In the genomic region with DNA sequence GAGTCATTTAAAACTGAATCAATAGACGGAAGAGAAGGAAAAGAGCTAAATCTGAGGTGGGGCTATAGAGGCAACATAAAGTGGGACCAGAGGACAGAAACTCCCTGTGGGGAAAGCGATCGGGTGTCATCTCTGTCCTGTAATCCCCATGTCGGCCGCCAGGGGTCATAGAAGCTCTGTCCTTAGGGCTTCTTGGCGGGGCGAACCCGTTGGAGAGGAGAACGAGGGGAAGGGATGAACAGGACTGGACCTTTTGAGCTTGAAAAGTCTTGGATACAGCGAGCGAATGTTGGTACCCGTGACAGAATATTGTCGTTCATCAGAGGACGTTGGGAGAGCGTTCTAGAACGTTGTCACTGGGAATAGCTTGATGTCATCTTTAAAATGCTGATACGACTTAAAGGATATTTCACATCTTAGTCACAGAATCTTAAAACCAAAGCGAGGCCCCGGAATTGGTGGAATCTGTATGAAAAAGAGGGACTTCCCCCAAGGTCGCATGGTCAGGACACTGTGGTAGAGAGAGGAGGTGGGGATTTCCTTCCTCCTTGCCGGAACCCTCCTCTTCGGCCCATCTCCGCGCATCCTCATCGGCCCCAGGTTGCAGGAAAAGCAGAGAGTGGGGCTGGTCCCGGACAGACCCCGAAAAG, we compare ENCODE assay signal across 7 mouse cellular contexts. TPM values are rescaled to one million over a fixed set of nuclear protein-coding genes. Genes with fewer than 3 reads are reported as not detected.
DNase-seq lines count a peak whose midpoint lies in the region; ATAC-seq and TF ChIP-seq lines count a peak whose summit lies in the region.

No protein-coding gene starts in this region.

- no peak overlapping the region for H3K9ac ChIP-seq in intestine, embryonic 14.5 days (ENCODE audit: low read length)

- peaks cover 17% of the 10 kb centered on the region for H3K4me1 ChIP-seq in intestine, embryonic 14.5 days (replicated peaks; ENCODE audit: control insufficient read depth, insufficient read depth, low read length)
- peaks cover 11% of the 10 kb centered on the region for H3K4me1 ChIP-seq in small intestine, adult 2 months (ENCODE audit: control insufficient read depth, insufficient read depth, insufficient read length, low read length)

- no peaks in the 10 kb centered on the region for H3K36me3 ChIP-seq in intestine, embryonic 14.5 days (ENCODE audit: control insufficient read depth, insufficient read depth, low read length)
- H3K36me3 ChIP-seq in small intestine, adult 2 months (ENCODE audit: control insufficient read depth, insufficient read depth, low read length), result no peaks in the 10 kb centered on the region

- peak overlapping the region; percentile 4; the same call in 1 of the 2 replicates for H3K4me3 ChIP-seq in intestine, embryonic 14.5 days (ENCODE audit: low read depth, low read length)
- H3K4me3 ChIP-seq in small intestine, adult 2 months (ENCODE audit: low read depth, low read length), result peak overlapping the region; percentile 9; the same call in 1 of the 2 replicates

- ATAC-seq in intestine, embryonic 14.5 days (replicated peaks; ENCODE audit: low FRiP score, low TSS enrichment, low read depth), result no peak
- peak; percentile 45 for ATAC-seq in megakaryocyte-erythroid progenitor cell, adult 5-6 weeks (replicated peaks; ENCODE audit: low FRiP score, low TSS enrichment, poor library complexity, severe bottlenecking)

- TF ChIP-seq POLR2A in small intestine, adult 2 months (IDR thresholded peaks at IDR 0.05; ENCODE audit: low read depth, low read length), result no peak

- H3K9me3 ChIP-seq in intestine, embryonic 14.5 days (ENCODE audit: control insufficient read depth, low read length), result 0 out of 2 replicates have a peak, but pooled peaks cover 4% of the 10 kb centered on the region

- no peak overlapping the region for H3K27ac ChIP-seq in intestine, embryonic 14.5 days (ENCODE audit: low read depth)
- H3K27ac ChIP-seq in small intestine, adult 2 months (ENCODE audit: insufficient read depth, low read depth, low read length), result no peak overlapping the region

- TF ChIP-seq CTCF in small intestine, adult 2 months (IDR thresholded peaks at IDR 0.05; ENCODE audit: extremely low read depth, insufficient read length, insufficient replicate concordance, low read depth, low read length), result peak; percentile 96

- H3K27me3 ChIP-seq in intestine, embryonic 14.5 days (replicated peaks; ENCODE audit: control insufficient read depth, insufficient read depth, low read length), result peaks cover 55% of the 10 kb centered on the region
- peaks cover 15% of the 10 kb centered on the region; the same call in 1 of the 2 replicates for H3K27me3 ChIP-seq in small intestine, adult 2 months (ENCODE audit: control insufficient read depth, insufficient read depth, low read length)

- peak overlapping the region; percentile 45 for H3K4me2 ChIP-seq in intestine, embryonic 14.5 days (ENCODE audit: low read length)

- intact Hi-C loops in left cerebral cortex, postnatal 14 days (cut with DNase I), result loop anchor here (5.0 kb wide), 2 partner anchors 34 to 119 kb away; partner anchors contain the start of gene Gpr4

- 5% methylated on average over 27 of the region's 27 CpGs for WGBS in intestine, embryonic 14.5 days
- 8% methylated on average over 27 of the region's 27 CpGs for WGBS in small intestine, adult 2 months

- peak; percentile 78 to 83 for DNase-seq in adrenal gland, adult 18-20 months (ENCODE audit: low spot score in 2 of 2)
- peak; percentile 61 to 81 for DNase-seq in cerebellum, postnatal 4 days (ENCODE audit: low spot score in 2 of 2)
- DNase-seq in gastrocnemius, postnatal 10 days, result peak; percentile 76
- DNase-seq in intestine, embryonic 14.5 days (ENCODE audit: low spot score), result peak; percentile 86
- DNase-seq in left cerebral cortex, postnatal 14 days (ENCODE audit: low spot score in 2 of 2), result peak; percentile 83 to 85

RNA-seq across cellular contexts. Expression of gene Eml2, which starts 2.3 kb away (rescaled TPM):
- 10 to 100 TPM; 33.9 to 43.9 TPM for total RNA-seq in adrenal gland, adult 18-20 months (2021)
- 10 to 100 TPM; 14.9 to 17.6 TPM for total RNA-seq in gastrocnemius, postnatal 10 days (2021)
- 1.9 and 2.9 TPM in 2 replicates for polyA plus RNA-seq in intestine, embryonic 14.5 days (2014; fragmentation: Nextera tagmentation; extraction: Ambion mirVana)
- total RNA-seq in left cerebral cortex, postnatal 14 days (2021), result 100 to 1,000 TPM; 167 to 183 TPM
- total RNA-seq in megakaryocyte-erythroid progenitor cell, adult 5-6 weeks (2014; fragmentation: Nextera tagmentation), result 4.8 and 11.4 TPM in 2 replicates
- total RNA-seq in megakaryocyte-erythroid progenitor cell, adult 5-6 weeks (2017), result 4.8 and 6.6 TPM in 2 replicates
- polyA plus RNA-seq in small intestine, adult 2 months (2012; rRNA removed), result 15.8 and 17.2 TPM in 2 replicates

RNA-seq across cellular contexts. Expression of gene Gipr, which starts 12.6 kb away (rescaled TPM):
- under 1 TPM; 0.60 to 0.70 TPM for total RNA-seq in adrenal gland, adult 18-20 months (2021)
- total RNA-seq in gastrocnemius, postnatal 10 days (2021), result under 1 TPM in 1 of 2 experiments, not detected in 1; 0.14 TPM
- 2.2 and 2.7 TPM in 2 replicates for polyA plus RNA-seq in intestine, embryonic 14.5 days (2014; fragmentation: Nextera tagmentation; extraction: Ambion mirVana)
- total RNA-seq in left cerebral cortex, postnatal 14 days (2021), result 1 to 10 TPM; 1.6 to 2.8 TPM
- total RNA-seq in megakaryocyte-erythroid progenitor cell, adult 5-6 weeks (2014; fragmentation: Nextera tagmentation), result not detected in 2 replicates
- total RNA-seq in megakaryocyte-erythroid progenitor cell, adult 5-6 weeks (2017), result 0.95 TPM in 1 of 2 replicates, not detected in the other
- polyA plus RNA-seq in small intestine, adult 2 months (2012; rRNA removed), result 0.53 and 0.62 TPM in 2 replicates

RNA-seq across cellular contexts. Expression of gene Snrpd2, which starts 29.0 kb away (rescaled TPM):
- total RNA-seq in adrenal gland, adult 18-20 months (2021), result 10 to 100 TPM; 81.7 to 89.5 TPM
- 10 to 100 TPM; 72.9 to 77.4 TPM for total RNA-seq in gastrocnemius, postnatal 10 days (2021)
- 166 and 167 TPM in 2 replicates for polyA plus RNA-seq in intestine, embryonic 14.5 days (2014; fragmentation: Nextera tagmentation; extraction: Ambion mirVana)
- 10 to 100 TPM; 84.3 to 88.7 TPM for total RNA-seq in left cerebral cortex, postnatal 14 days (2021)
- total RNA-seq in megakaryocyte-erythroid progenitor cell, adult 5-6 weeks (2014; fragmentation: Nextera tagmentation), result 146 and 165 TPM in 2 replicates
- 80.7 and 93.4 TPM in 2 replicates for total RNA-seq in megakaryocyte-erythroid progenitor cell, adult 5-6 weeks (2017)
- 13.2 and 25.8 TPM in 2 replicates for polyA plus RNA-seq in small intestine, adult 2 months (2012; rRNA removed)

RNA-seq across cellular contexts. Expression of gene Qpctl, which starts 29.5 kb away (rescaled TPM):
- 10 to 100 TPM; 13.6 to 14.6 TPM for total RNA-seq in adrenal gland, adult 18-20 months (2021)
- total RNA-seq in gastrocnemius, postnatal 10 days (2021), result 1 to 10 TPM; 5.0 to 5.5 TPM
- 10.1 and 11.0 TPM in 2 replicates for polyA plus RNA-seq in intestine, embryonic 14.5 days (2014; fragmentation: Nextera tagmentation; extraction: Ambion mirVana)
- 10 to 100 TPM; 19.6 to 21.9 TPM for total RNA-seq in left cerebral cortex, postnatal 14 days (2021)
- 2.4 and 5.1 TPM in 2 replicates for total RNA-seq in megakaryocyte-erythroid progenitor cell, adult 5-6 weeks (2014; fragmentation: Nextera tagmentation)
- total RNA-seq in megakaryocyte-erythroid progenitor cell, adult 5-6 weeks (2017), result 1.1 and 5.5 TPM in 2 replicates
- polyA plus RNA-seq in small intestine, adult 2 months (2012; rRNA removed), result 5.5 and 6.6 TPM in 2 replicates

RNA-seq across cellular contexts. Expression of gene Gpr4, which starts 33.8 kb away (rescaled TPM):
- total RNA-seq in adrenal gland, adult 18-20 months (2021), result 10 to 100 TPM in 1 of 2 experiments, 1 to 10 TPM in 1; 7.7 to 17.3 TPM
- 1 to 10 TPM; 2.3 to 3.4 TPM for total RNA-seq in gastrocnemius, postnatal 10 days (2021)
- polyA plus RNA-seq in intestine, embryonic 14.5 days (2014; fragmentation: Nextera tagmentation; extraction: Ambion mirVana), result 1.2 and 1.5 TPM in 2 replicates
- 1 to 10 TPM; 5.2 to 5.5 TPM for total RNA-seq in left cerebral cortex, postnatal 14 days (2021)
- total RNA-seq in megakaryocyte-erythroid progenitor cell, adult 5-6 weeks (2014; fragmentation: Nextera tagmentation), result 0.64 TPM in 1 of 2 replicates, not detected in the other
- not detected in 2 replicates for total RNA-seq in megakaryocyte-erythroid progenitor cell, adult 5-6 weeks (2017)
- polyA plus RNA-seq in small intestine, adult 2 months (2012; rRNA removed), result 3.8 and 4.4 TPM in 2 replicates
